Mouse (Mus musculus) liver, adult 2 months (tissue): ENCODE results near the gene Ppil2.

Experiments
- CTCF ChIP-seq: fragments of 200-500 bp; IDR thresholded peaks from 2 replicates; pipeline ENCODE4 v1.5.1; 2011; ENCODE audit warnings: low read depth, low read length, control low read depth
- POLR2A ChIP-seq: fragments of 200-500 bp; IDR thresholded peaks from 2 replicates; pipeline ENCODE4 v1.6.1; 2011; ENCODE audit warnings: low read length, control low read depth; ENCODE audit not compliant: insufficient read depth; ENCODE audit errors: extremely low read depth

DNA sequence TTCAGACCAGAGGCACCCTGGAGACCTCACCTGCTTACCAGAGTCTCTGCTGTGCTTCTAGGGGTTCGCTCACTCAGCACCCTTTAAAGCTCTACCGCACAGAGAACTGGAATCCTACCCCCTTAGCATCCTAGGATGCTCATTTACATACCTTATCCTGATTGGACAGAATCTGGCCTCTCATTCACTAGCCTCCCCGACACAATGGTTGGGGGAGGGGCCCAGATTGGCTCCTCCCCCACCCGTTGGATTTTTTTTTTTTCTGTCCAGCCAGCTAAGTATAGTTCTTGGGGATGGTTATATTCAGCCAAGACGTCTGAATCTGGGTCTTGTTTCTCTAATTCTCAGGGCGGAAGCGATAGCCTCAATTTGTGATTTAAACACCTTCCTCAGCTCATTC is 33.3 kb upstream of the Ppil2 start, which contains the start of gene Ydjc:
- TF ChIP-seq POLR2A = no peak
- no peak for TF ChIP-seq CTCF
